Mouse (Mus musculus) kidney, postnatal 25 days (tissue): ENCODE data around the gene Prkcd.

ENCODE experiments used
- DNase-seq, 2 experiments: peaks; one replicate each; pipeline ENCODE4 v3.0.0; 2021; ENCODE audit warnings: mixed read lengths in 2 of 2

The Prkcd gene

GRCm38 (mm10) chr14:30634418-30634817 lies 8.4 kb upstream of the Prkcd start:
- peak in 1 of 2 experiments; percentile 70 for DNase-seq

- peak in 1 of 2 experiments; percentile 29 for DNase-seq
These were observed 7.7 kb upstream of the Prkcd start for GRCm38 (mm10) chr14:30633708-30634107.

DNA sequence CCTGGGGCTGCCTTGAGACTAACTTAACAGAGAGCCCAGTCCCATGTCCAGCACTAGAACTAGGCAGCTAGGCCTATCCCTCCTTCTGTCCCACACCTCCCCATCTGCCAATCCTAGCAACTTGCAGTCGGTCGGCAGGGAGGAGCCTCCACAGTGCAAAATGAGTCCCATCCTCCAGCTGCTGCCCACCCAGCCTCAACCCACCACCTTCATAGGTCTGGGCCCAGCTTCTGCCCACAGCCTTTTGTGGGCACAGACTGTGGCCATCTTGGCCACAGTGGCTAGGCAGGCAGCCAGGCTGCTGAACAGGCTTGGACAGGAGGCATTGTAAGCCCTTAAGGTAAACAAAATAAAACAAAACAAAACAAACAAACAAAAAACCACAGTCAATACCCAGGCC lies 5.8 kb upstream of the Prkcd start:
- no peak for DNase-seq

DNA sequence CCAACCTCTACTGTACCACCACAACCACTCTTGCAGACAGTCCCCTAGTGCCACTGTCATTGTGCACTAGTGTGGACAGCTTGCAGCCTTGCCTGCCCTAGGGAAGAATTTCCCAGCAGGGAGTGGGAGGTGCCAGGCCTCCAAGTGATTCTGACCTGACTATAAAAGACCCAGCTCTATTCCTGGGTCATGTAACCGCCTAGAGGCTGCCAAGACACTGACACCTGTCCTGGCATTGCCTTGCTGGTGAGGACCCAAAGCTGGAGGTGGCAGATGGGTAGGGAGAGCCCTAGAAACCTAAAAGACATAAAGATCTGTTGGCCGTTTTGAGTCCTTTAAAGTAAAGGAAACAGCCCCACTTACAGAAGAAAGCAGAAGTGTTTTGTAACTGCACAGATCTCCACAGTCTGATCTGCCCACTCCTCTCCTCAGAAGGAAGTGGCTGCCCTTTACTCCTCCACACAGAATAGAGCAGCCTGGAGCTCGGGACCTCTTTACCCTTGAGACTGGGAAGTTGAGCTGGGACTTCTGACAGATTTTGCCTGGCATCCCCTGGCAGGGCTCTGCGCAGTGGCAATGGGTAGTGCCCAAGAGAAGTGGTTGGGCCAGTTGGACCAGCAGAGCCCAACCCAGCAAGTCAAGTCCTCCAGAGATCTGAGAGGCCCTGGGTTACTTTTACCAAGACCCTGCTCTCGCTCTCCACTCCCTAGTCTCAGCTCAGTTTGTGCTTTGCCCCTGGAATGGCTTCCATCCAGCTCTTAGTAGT lies 5.0 kb upstream of the Prkcd start:
- peak; percentile 59 to 87 for DNase-seq

- no peak for DNase-seq
These were observed 3.8 kb upstream of the Prkcd start for GRCm38 (mm10) chr14:30629839-30630238.

- peak; percentile 32 to 72 for DNase-seq
These were observed 2.2 kb upstream of the Prkcd start for GRCm38 (mm10) chr14:30628235-30628634.

- DNase-seq = no peak
These were observed 1.0 kb upstream of the Prkcd start for GRCm38 (mm10) chr14:30626756-30627742.

DNA sequence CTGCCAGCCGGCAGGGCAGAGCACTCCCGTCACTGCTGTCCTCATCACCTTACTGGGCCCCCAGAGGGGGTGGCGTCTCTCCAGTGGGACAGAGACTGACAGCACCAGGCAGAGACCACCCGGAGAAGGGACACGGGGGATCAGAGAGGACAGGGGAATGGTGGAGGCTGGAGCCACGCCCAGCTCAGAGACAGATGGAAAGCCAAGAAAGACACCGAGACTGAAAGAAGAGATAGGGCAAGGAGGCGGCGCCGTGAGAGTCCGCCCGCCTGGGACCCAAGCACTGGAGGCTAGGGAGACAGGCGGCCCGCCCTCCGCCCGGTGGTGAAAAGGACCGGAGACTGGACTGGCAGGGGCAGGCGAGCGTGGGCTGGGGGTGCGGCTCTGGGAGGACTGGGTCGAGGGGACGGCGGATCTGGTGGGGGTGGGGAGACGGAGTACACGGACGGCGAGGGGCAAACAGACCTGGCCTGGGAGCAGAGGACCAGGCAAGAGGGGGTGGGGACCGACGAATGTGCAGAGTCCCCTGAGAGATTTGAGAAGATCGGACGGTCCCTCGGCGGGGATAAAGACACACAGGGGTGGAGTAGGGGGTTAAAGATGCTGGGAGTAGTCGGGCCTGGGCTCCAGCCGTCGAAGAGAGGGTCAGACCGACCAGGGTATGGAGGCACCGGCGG lies 741 bp downstream of the Prkcd start:
- peak; percentile 67 to 83 for DNase-seq

DNA sequence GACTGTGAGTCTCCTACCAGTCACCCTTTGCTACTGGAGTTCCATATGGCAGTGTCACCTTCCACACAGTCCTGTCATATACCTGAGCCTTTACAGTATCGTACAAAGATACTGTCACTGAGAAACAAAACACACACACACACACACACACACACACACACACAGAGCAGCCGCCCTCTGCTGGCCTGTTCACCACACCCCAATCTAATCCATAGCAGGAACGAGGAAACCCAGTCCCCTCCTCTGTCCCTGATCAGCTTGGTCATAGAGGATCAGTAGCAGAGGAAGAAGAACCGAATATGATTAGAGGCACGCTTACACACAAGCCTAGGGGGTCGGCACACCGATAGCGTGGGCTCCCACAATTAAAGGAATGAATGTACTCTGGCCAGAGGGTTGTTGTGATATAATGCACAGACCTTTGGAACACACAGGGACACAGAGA lies 1.7 kb downstream of the Prkcd start:
- no peak for DNase-seq

DNA sequence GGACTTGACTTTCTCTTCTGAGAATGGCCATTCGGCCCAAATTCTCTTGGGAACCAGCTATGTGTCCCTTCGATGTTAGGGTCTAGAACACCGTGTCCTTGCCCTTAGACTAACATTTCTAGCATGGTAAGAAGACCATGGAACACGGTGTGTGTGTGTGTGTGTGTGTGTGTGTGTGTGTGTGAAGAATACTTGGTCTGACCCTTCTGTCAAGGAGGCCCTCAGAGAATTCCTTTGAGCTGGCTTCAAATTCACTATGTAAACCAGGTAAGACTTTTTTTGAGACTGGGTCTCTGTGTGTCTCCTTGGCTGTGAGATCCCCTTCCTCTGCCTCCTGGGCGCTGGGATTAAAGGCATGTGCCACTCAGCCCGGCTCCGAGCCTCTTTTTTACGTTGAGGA lies 3.5 kb downstream of the Prkcd start:
- DNase-seq = no peak

DNA sequence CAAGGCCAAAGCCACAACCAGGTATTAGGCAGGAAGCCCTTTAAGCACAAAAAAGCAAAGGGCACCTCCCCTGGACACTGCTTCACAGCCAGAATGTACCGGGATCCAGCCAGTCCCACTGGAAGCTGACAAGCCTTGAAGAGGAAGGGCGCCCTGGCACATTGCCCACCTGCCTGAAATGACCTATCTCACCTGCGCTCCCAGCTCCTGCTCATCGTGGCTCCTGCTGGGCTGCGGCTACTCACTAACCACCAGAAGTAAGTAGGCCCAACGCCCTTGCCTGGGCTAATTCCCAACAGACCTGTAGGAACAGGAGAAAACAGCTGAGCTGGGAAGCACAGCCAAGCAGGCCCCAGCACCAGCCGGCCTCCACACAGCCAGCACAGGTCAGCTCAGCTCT lies 3.9 kb downstream of the Prkcd start:
- peak; percentile 85 to 92 for DNase-seq

GRCm38 (mm10) chr14:30619982-30620578 lies 5.9 kb downstream of the Prkcd start:
- no peak for DNase-seq

DNA sequence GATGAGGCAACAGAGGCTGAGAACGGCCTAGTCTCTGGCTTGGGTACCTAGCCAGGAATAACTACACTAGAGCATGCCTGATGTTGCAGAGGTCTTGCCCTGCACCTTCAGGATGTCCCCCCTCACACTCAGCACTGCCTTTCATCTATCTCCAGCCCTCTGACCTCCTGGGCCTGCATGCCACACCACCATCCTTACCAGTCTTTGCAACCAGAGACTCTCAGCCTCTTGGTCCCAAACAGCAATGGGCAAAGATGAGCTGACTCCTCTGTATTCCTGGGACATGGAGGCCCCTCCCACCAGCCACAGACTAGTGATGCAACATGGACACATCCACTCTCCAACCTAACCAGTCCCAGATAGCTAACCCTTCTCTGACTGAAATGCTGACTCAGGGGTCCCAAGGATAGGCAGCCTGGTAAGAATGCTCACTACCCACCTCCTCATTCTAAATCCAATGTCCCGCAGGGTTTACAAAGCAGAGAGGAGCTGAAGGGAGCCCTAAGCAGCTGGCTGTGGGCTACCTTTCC lies 7.2 kb downstream of the Prkcd start:
- no peak for DNase-seq

DNA sequence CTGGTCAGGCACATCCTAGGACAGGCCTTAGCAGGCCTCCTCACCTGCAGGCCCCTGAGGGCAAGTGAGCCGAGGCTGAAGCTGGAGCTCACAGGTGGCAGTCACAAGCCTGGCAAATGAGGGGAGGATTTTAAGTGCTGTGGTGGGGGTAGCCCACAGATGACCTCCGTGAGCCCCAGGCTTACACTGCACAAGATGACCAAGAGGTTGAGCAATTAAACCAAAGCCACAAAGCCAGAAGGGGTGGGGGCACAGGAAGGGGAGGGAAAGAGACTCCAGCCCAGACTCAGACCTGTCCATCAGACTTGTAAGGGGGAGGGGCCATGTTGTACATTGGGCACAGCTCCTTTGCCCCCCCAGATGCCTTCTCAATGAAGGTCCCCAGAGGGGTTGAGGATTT lies 9.3 kb downstream of the Prkcd start:
- no peak for DNase-seq

- DNase-seq = no peak
These were observed 12.9 kb downstream of the Prkcd start for GRCm38 (mm10) chr14:30612962-30613715.

DNA sequence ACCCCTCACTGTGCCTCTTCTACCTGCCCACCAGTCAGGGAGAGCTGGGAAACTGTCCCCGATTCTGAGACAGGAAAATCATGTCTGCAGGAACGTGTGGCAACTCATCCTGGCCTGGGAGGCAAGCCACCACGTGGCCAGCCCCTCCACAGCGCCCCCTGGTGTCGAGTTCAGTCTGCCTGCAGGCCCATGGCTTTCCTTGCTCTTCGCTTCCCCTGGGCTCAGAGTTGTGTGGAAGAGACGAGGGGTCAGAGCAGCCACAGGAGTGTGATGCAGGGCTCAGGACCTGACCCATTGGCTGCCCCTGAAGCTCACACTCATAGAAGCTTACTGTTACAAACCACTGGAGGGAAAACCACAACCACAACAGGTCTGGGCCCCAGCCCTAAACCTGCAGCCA lies 13.5 kb downstream of the Prkcd start:
- DNase-seq = peak; percentile 80 to 81

DNA sequence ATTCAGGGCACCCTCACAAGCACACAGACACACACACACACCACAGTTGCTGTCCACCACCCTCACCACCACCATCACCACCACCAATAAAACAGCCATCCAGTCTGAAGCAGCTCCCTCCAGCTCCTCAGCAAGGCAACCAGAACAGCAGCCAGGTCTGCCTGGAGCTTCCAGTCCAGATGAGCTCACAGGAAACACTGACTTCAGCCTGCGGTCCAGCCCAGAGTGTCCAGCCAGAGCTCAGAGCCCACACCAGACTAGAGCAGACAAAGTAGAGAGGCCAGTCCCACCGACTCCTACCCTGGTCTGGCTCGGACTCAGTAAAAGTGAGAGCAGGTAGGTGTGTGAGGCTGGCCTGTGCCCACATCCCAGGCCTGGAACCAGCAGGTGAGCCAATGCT lies 15.1 kb downstream of the Prkcd start:
- DNase-seq = no peak

DNA sequence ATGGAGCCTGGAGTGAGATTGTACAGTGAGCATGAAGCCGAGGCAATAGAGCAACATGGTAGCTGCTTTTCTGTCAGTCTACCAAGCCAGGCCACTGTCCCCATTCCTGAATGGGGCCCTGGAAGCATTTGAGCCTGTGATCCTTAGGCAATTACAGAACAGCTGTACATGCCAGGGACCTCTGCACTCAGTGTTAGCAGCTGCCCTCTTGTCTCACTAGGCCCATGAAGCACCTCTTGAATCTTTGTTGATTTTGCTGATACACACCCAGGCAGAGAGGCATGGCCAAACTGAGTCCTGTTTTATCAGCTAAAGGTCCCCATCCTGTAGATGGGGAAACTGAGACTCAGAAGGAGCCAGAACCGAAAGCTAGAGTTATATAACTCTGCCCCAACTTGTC lies 15.7 kb downstream of the Prkcd start:
- DNase-seq = no peak

DNA sequence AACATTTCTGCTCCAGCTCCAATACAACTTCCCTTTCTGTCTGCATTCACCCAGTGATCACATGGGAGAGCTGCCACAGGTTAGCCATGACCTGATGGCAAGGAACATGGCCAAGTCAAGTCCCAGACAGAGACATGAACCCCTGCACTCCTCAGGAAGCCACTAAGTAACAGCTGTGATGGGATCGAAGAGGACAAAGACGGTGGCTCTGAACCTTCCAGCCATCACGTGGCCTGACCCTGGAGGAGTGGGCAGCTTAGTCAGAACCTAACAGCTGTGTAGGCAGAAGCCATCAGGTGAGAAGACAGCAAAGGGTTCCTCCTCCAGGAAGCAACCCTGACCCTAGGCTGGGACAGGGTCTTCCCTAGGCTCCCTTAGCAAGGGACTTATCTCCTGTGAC lies 16.5 kb downstream of the Prkcd start:
- no peak for DNase-seq

- no peak for DNase-seq
These were observed 17.8 kb downstream of the Prkcd start for GRCm38 (mm10) chr14:30608176-30608575.

DNA sequence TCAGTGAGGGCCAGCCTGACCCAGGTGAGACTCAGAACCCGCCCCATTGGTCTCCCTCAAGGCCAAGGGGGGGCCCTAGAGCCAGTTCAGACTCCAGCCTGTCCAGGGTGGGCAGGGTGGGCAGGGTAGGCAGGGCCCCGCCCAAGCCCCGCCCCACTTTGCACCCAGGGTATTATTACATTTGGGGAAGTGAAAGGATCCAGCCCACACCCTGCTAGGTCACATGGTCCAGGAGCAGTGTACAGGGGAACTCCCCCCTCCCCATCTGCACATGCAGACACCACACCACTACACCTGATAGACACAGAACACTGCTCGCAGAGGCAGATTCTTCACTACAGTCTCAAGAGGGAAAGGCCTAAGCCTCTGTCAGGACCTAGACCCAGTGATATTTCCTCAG lies 18.3 kb downstream of the Prkcd start:
- no peak for DNase-seq

DNA sequence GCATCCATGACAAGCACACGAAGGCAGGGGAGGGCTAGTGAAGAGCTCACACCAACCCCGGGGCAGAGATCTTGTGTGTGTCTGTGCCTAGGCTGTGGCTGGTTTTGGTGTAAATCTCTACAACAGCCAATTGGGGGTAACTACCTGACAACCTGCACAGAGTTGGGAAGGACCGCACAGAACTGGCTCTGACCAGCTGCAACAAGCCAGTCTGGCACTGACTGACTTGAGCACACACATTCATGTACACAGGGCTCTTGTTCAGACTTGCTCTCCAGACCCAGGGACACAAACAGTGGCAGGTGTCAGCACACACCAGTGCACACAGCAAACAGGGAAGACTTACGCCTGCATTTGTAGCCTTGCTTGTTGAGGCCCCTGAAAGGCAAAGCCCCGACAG lies 19.2 kb downstream of the Prkcd start:
- DNase-seq = no peak
